Mouse (Mus musculus): Measurements from ENCODE around the gene Wdtc1. TPM values are rescaled to one million over a fixed set of nuclear protein-coding genes. Genes with fewer than 3 reads are reported as not detected.
A peak's percentile ranks its signal among the peaks of the same experiment; 100 is the strongest.

Wdtc1 gene
- polyA plus RNA-seq, 1 experiment from 2014 or later, result 5.5 TPM

DNA sequence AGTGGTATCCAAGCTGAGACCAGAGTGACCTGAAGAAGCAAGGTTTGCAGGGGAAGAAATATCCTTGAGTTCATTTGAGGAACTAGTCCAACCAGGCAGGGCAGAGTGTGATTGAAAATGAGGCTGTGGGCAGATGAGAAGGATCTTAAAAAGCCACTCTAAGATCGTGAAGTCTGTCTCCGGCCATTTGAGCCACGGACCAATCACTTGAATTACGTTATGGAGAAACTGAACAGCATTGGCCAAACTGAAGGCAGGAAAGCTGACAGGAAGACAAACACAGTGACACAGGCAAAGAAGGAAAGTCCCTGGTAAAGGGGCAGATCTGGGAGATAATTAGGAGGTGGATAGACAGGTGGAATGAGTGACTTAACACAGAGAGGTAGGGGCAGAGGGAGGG is 6.7 kb downstream of the Wdtc1 start:
- Histone ChIP-seq H3K9ac (no peak overlapping the region), H3K36me3 (no peaks in the 10 kb centered on the region), H3K4me1 (replicated peaks) (no peaks in the 10 kb centered on the region), H3K4me2 (no peak overlapping the region), H3K4me3 (replicated peaks) (no peak overlapping the region), H3K27ac (no peak overlapping the region), H3K9me3 (replicated peaks) (no peaks in the 10 kb centered on the region), H3K27me3 (no peaks in the 10 kb centered on the region; the same call in none of the 2 replicates)
- WGBS (ENCODE audit: insufficient replicate concordance), result 32% methylated on average over 4 of the region's 4 CpGs
- ATAC-seq (ENCODE audit: low read depth) (no peak), DNase-seq (no peak)

GRCm38 (mm10) chr4:133345702-133346101 is 7.6 kb downstream of the Wdtc1 start:
- Histone ChIP-seq H3K9ac (no peak overlapping the region), H3K27me3 (peaks cover 5% of the 10 kb centered on the region), H3K4me3 (replicated peaks) (no peak overlapping the region), H3K4me1 (replicated peaks) (no peaks in the 10 kb centered on the region), H3K27ac (no peak overlapping the region), H3K36me3 (no peaks in the 10 kb centered on the region), H3K9me3 (replicated peaks) (no peaks in the 10 kb centered on the region), H3K4me2 (no peak overlapping the region)
- WGBS (ENCODE audit: insufficient replicate concordance), result 71% methylated on average over 6 of the region's 6 CpGs
- ATAC-seq (ENCODE audit: low read depth), result no peak
- DNase-seq, result no peak

DNA sequence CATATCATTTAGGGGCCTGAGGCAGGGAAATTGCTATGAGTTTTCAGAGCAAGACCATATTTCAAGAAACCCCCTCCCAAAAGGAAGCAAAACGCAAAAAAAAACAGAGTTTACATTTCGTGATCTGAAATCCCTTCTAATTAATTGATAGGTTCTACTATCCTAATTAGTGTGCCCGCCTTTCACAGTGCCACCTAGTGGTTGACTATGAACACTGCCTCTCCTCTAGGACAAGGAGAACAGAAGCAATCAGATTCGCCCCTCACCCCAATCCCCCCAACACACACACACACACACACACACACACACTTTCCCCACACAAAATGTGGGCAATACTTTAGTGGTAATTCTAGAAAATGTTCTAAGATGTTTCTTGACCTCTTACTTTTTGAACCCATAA is 9.2 kb downstream of the Wdtc1 start:
- Histone ChIP-seq H3K9me3 (replicated peaks) (no peaks in the 10 kb centered on the region), H3K4me2 (no peak overlapping the region), H3K4me1 (replicated peaks) (peaks cover 11% of the 10 kb centered on the region), H3K9ac (no peak overlapping the region), H3K4me3 (replicated peaks) (no peak overlapping the region), H3K27me3 (peaks cover 7% of the 10 kb centered on the region), H3K36me3 (no peaks in the 10 kb centered on the region), H3K27ac (no peak overlapping the region)
- ATAC-seq (ENCODE audit: low read depth) (no peak), DNase-seq (no peak)
- WGBS (ENCODE audit: insufficient replicate concordance), result under 1% methylated on average over 4 of the region's 4 CpGs

GRCm38 (mm10) chr4:133340217-133340616 is 13.1 kb downstream of the Wdtc1 start:
- Histone ChIP-seq H3K4me1 (replicated peaks) (peaks cover 26% of the 10 kb centered on the region), H3K4me2 (no peak overlapping the region), H3K27ac (no peak overlapping the region), H3K9me3 (replicated peaks) (no peaks in the 10 kb centered on the region), H3K9ac (no peak overlapping the region), H3K27me3 (peaks cover 7% of the 10 kb centered on the region), H3K4me3 (replicated peaks) (no peak overlapping the region), H3K36me3 (no peaks in the 10 kb centered on the region)
- 78% methylated on average over 2 of the region's 2 CpGs for WGBS (ENCODE audit: insufficient replicate concordance)
- ATAC-seq (ENCODE audit: low read depth) (no peak), DNase-seq (no peak)

- H3K9me3 ChIP-seq (replicated peaks), result no peaks in the 10 kb centered on the region
- H3K27me3 ChIP-seq, result peaks cover 7% of the 10 kb centered on the region
- peak overlapping the region; percentile 90 for H3K4me3 ChIP-seq (replicated peaks)
- peak overlapping the region; percentile 99 for H3K4me2 ChIP-seq
- under 1% methylated on average over 59 of the region's 60 CpGs for WGBS (ENCODE audit: insufficient replicate concordance)
- peak; percentile 87 for DNase-seq
- peaks cover 26% of the 10 kb centered on the region for H3K4me1 ChIP-seq (replicated peaks)
- no peaks in the 10 kb centered on the region for H3K36me3 ChIP-seq
- ATAC-seq (ENCODE audit: low read depth), result peak; percentile 97
- H3K27ac ChIP-seq, result peak overlapping the region; percentile 86
- peak overlapping the region; percentile 96 for H3K9ac ChIP-seq
Observed at GRCm38 (mm10) chr4:133339148-133339749, 14.0 kb downstream of the Wdtc1 start.

GRCm38 (mm10) chr4:133338521-133339095 is 14.7 kb downstream of the Wdtc1 start:
- Histone ChIP-seq H3K4me1 (replicated peaks) (peaks cover 27% of the 10 kb centered on the region), H3K4me2 (peak overlapping the region; percentile 99), H3K36me3 (no peaks in the 10 kb centered on the region), H3K27me3 (peaks cover 7% of the 10 kb centered on the region), H3K4me3 (replicated peaks) (peak overlapping the region; percentile 90), H3K9ac (peak overlapping the region; percentile 96), H3K27ac (peak overlapping the region; percentile 86), H3K9me3 (replicated peaks) (no peaks in the 10 kb centered on the region)
- ATAC-seq (ENCODE audit: low read depth), result peak; percentile 34
- no peak for DNase-seq
- 1% methylated on average over 39 of the region's 39 CpGs for WGBS (ENCODE audit: insufficient replicate concordance)

DNA sequence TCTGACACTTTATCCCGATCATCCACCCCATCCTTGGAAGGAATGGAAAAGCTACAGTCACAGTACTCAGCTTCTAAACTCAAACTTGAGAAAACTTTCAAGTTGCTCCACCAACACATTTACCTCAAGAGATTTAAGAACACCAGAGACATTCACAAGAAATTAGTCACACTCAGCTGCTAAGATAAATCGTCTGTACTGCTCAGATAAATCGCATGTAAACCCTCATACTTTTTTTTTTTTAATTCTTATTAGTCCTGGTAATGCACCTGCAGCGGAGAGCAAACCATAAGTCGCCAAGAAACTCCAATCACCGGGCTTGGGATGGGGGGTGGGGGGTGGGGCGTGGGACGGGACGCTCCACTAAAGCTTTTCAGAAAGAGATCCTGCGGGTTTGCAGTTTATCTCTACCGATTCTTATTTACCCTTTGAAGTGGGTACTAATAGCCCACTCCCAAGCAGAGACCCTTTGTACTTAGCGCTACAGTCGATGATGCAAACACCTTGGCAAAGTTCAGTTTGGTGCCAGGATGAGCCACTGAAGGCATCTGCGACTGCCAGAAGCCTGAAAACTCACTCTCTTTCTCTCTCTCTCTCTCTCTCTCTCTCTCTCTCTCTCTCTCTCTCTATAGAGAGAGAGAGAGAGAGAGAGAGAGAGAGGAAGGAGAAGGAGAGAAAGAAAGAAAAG is 15.3 kb downstream of the Wdtc1 start:
- ATAC-seq (ENCODE audit: low read depth) (no peak), DNase-seq (no peak)
- Histone ChIP-seq H3K27ac (peak overlapping the region; percentile 86), H3K4me2 (peak overlapping the region; percentile 99), H3K36me3 (no peaks in the 10 kb centered on the region), H3K4me1 (replicated peaks) (peaks cover 29% of the 10 kb centered on the region), H3K4me3 (replicated peaks) (peak overlapping the region; percentile 90), H3K9ac (peak overlapping the region; percentile 96), H3K9me3 (replicated peaks) (no peaks in the 10 kb centered on the region), H3K27me3 (peaks cover 7% of the 10 kb centered on the region; the same call in 1 of the 2 replicates)
- 10% methylated on average over 14 of the region's 14 CpGs for WGBS (ENCODE audit: insufficient replicate concordance)

DNA sequence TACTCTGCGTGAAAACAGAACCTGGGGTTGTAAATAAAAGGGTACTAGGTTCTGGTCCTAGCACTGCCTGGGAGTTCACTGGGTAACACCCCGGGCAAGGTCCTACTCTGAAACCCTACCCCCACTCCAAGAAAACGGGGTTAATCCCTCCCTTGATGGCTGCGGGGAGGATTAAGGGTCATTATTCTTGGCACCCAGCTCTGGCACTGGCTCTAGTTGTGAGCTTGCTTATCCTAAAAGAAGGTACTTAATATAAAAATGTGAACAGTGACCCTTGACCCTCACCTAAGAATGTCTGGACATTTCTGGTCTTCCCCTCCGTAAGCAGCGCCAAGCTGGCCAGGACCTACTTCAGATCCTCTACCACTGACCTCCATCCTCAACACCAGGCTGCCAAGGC is 20.0 kb downstream of the Wdtc1 start:
- Histone ChIP-seq H3K4me3 (replicated peaks) (no peak overlapping the region), H3K9me3 (replicated peaks) (no peaks in the 10 kb centered on the region), H3K36me3 (no peaks in the 10 kb centered on the region), H3K4me2 (no peak overlapping the region), H3K9ac (no peak overlapping the region), H3K27ac (no peak overlapping the region), H3K4me1 (replicated peaks) (peaks cover 16% of the 10 kb centered on the region), H3K27me3 (no peaks in the 10 kb centered on the region)
- WGBS (ENCODE audit: insufficient replicate concordance), result 78% methylated on average over 6 of the region's 6 CpGs
- ATAC-seq (ENCODE audit: low read depth) (no peak), DNase-seq (no peak)

DNA sequence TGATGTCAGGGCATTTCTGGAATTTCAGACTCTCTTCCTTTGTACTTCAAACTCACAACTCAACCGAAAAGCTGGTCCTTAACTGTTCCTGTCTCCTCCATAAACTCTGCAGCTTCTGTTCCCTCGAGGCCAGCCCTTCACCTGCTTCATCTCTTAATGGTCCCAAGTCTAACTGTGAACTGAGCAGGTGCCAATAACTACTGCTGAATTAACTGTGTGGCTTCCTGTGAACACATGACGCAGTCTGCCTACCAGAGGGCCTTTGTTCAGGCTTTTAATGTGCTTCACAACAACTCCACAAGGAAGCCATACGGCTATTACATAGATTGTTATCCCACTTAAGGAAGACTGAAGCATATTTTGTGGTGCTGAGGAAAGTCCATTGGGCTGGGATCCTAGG is 23.0 kb downstream of the Wdtc1 start:
- no peak for ATAC-seq (ENCODE audit: low read depth)

DNA sequence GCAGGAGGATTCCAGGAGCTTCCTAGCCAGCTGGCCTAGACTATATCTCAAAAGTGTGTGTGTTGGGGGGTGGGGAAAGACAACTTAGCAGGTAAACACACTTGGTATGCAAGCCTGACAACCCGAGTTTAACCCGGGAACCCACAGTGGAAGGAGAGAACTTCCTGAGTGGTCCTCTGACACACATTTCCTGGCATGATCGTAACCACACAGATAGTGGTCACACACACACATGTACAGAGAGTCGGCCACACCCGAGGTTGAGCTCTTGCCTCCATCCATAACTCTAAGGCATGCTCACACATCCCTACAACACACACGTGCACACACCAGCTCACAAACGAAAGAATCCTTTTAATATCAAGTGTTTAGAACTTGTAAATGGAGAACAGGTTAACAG is 25.2 kb downstream of the Wdtc1 start:
- DNase-seq (no peak), ATAC-seq (ENCODE audit: low read depth) (no peak)
- Histone ChIP-seq H3K9ac (no peak overlapping the region), H3K36me3 (no peaks in the 10 kb centered on the region), H3K4me1 (replicated peaks) (peaks cover 6% of the 10 kb centered on the region), H3K27ac (no peak overlapping the region), H3K4me2 (no peak overlapping the region), H3K9me3 (replicated peaks) (no peaks in the 10 kb centered on the region), H3K4me3 (replicated peaks) (no peak overlapping the region), H3K27me3 (no peaks in the 10 kb centered on the region)
- WGBS (ENCODE audit: insufficient replicate concordance), result 23% methylated on average over 7 of the region's 7 CpGs

More for the DNA sequence above, 23.0 kb downstream of the Wdtc1 start:
- WGBS (ENCODE audit: insufficient replicate concordance), result 75% methylated on average over 4 of the region's 4 CpGs
- Histone ChIP-seq H3K4me1 (replicated peaks) (peaks cover 9% of the 10 kb centered on the region), H3K27me3 (no peaks in the 10 kb centered on the region), H3K4me3 (replicated peaks) (no peak overlapping the region), H3K9ac (no peak overlapping the region), H3K27ac (no peak overlapping the region), H3K36me3 (no peaks in the 10 kb centered on the region), H3K9me3 (replicated peaks) (no peaks in the 10 kb centered on the region), H3K4me2 (no peak overlapping the region)
- DNase-seq, result no peak

DNA sequence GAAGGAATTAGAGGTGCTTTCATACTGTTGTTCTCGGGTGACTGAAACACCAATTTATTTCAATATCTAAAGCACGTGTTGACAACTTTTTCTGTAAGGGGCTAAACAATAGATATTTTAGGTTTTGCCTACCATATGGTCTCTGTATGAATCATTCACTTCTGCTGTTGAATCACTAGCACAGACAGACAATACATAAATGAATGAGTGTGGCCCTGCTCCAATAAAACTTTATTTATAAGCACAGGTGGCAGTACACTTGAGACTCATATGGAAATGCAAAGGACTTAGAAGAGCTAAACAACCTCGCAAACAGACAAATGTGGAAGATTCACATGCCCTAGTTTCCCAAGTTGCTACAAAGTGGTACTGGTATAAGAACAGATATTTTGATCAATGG is 33.6 kb downstream of the Wdtc1 start:
- 76% methylated on average over 3 of the region's 3 CpGs for WGBS (ENCODE audit: insufficient replicate concordance)
- Histone ChIP-seq H3K27ac (no peak overlapping the region), H3K36me3 (0 out of 2 replicates have a peak, but pooled peaks cover 4% of the 10 kb centered on the region), H3K4me2 (no peak overlapping the region), H3K9me3 (replicated peaks) (no peaks in the 10 kb centered on the region), H3K9ac (no peak overlapping the region), H3K27me3 (no peaks in the 10 kb centered on the region), H3K4me1 (replicated peaks) (0 out of 2 replicates have a peak, but pooled peaks cover 4% of the 10 kb centered on the region), H3K4me3 (replicated peaks) (no peak overlapping the region)
- ATAC-seq (ENCODE audit: low read depth) (no peak), DNase-seq (no peak)

Data from liver, embryonic 13.5 days (tissue).